Mouse (Mus musculus): Measurements from ENCODE around the gene Smbd1. TPM values are rescaled to one million over a fixed set of nuclear protein-coding genes. Genes with fewer than 3 reads are reported as not detected.

Smbd1 gene
- total RNA-seq, 2 experiments from 2014 or later: not detected

Other genes with a start within 250 kb of the Smbd1 start
- gene Tfrc, start 201.6 kb downstream of the Smbd1 start, total RNA-seq (2021): 100 to 1,000 TPM in 1 of 2 experiments, 10 to 100 TPM in 1; 97.9 to 112 TPM
- 100 to 1,000 TPM; 114 to 128 TPM for gene Tnk2, start 166.6 kb downstream of the Smbd1 start, total RNA-seq (2021)
- not detected for gene Muc4, start 74.6 kb downstream of the Smbd1 start, total RNA-seq (2021)
- not detected for gene Muc20, start 13.0 kb downstream of the Smbd1 start, total RNA-seq (2021)
- 100 to 1,000 TPM; 134 to 147 TPM for gene Fyttd1, start 67.0 kb upstream of the Smbd1 start, total RNA-seq (2021)
- gene Rubcn, start 67.3 kb upstream of the Smbd1 start, total RNA-seq (2021): 10 to 100 TPM; 55.0 to 61.3 TPM
- 10 to 100 TPM; 34.3 to 37.1 TPM for gene Lrch3, start 103.6 kb upstream of the Smbd1 start, total RNA-seq (2021)
- 1 to 10 TPM; 4.6 to 7.1 TPM for gene Iqcg, start 245.7 kb upstream of the Smbd1 start, total RNA-seq (2021)
- gene Rpl35a, start 246.0 kb upstream of the Smbd1 start, total RNA-seq (2021): 100 to 1,000 TPM; 278 to 280 TPM